Mouse (Mus musculus) embryonic facial prominence, embryonic 11.5 days (tissue): ENCODE measurements at regions not wholly inside any gene's neighbourhood (a gene's known extent, or its start where the extent isn't known, plus 50 kb on each side); places are given as distances from the start of the nearest gene placed in this dataset.
"Not testable (repeated sequence)": the region's sequence is repeated elsewhere in the genome, so short reads cannot be mapped to it uniquely, and the experiment has no call there.

Source experiments
- ATAC-seq: fragments of 200-750 bp; cut with Nextera tagmentation; replicated peaks from 2 replicates; pipeline ENCODE4 v1.8.0; 2017; ENCODE audit warnings: low read depth; ENCODE audit not compliant: insufficient number of reproducible peaks, low FRiP score, low TSS enrichment
- DNase-seq: peaks from one replicate; pipeline ENCODE4 v3.0.0-alpha.2; 2015; ENCODE audit warnings: low spot score
- H3K27ac ChIP-seq: fragments of 300-500 bp; sonication (generic); replicated peaks from 2 replicates; pipeline ENCODE4 v1.5.1; 2014; ENCODE audit warnings: mild to moderate bottlenecking, low read depth, low read length, control low read depth
- H3K27me3 ChIP-seq: fragments of 300-500 bp; sonication (generic); 2 replicates; pipeline ENCODE4 v1.6.1; 2014; ENCODE audit warnings: mild to moderate bottlenecking, low read length, moderate library complexity, mixed read lengths; ENCODE audit not compliant: control insufficient read depth, insufficient read depth
- H3K36me3 ChIP-seq: fragments of 300-500 bp; sonication (generic); replicated peaks from 2 replicates; pipeline ENCODE4 v1.6.1; 2014; ENCODE audit warnings: low read depth, mild to moderate bottlenecking, low read length, moderate library complexity, mixed read lengths; ENCODE audit not compliant: control insufficient read depth, insufficient read depth
- H3K4me1 ChIP-seq: fragments of 300-500 bp; sonication (generic); 2 replicates; pipeline ENCODE4 v1.6.1; 2014; ENCODE audit warnings: low read length, mixed read lengths; ENCODE audit not compliant: control insufficient read depth, insufficient read depth
- H3K4me2 ChIP-seq: fragments of 300-500 bp; sonication (generic); 2 replicates; pipeline ENCODE4 v1.6.1; 2014; ENCODE audit warnings: low read depth, mild to moderate bottlenecking, control low read depth, low read length, moderate library complexity
- H3K4me3 ChIP-seq: fragments of 300-500 bp; sonication (generic); 2 replicates; pipeline ENCODE4 v1.5.1; 2014; ENCODE audit warnings: low read depth, low read length, control low read depth
- H3K9ac ChIP-seq: fragments of 300-500 bp; sonication (generic); replicated peaks from 2 replicates; pipeline ENCODE4 v1.6.1; 2014; ENCODE audit warnings: mild to moderate bottlenecking, control low read depth, low read length
- H3K9me3 ChIP-seq: fragments of 300-500 bp; sonication (generic); replicated peaks from 2 replicates; pipeline ENCODE4 v1.6.1; 2016; ENCODE audit warnings: mild to moderate bottlenecking, low read length, inconsistent platforms, mixed read lengths; ENCODE audit not compliant: control insufficient read depth
- WGBS: fragments of 180-500 bp; shearing (Covaris S2); extraction: QIAGEN DNeasy Blood & Tissue Kit; methylation state at CpG from one replicate; pipeline ENCODE4 v1.1.7; 2014; 5-methylcytosine and 5-hydroxymethylcytosine counted together

- Histone ChIP-seq H3K27ac (no peak overlapping the region), H3K4me3 (no peak overlapping the region), H3K9ac (no peak overlapping the region), H3K9me3 (no peaks in the 10 kb centered on the region), H3K4me1 (no peaks in the 10 kb centered on the region), H3K27me3 (no peaks in the 10 kb centered on the region), H3K36me3 (no peaks in the 10 kb centered on the region), H3K4me2 (no peak overlapping the region)
- ATAC-seq (no peak), DNase-seq (no peak)
- WGBS = 89% methylated on average over 6 of the region's 6 CpGs
Measured at GRCm38 (mm10) chr16:77743838-77744237, 141.9 kb upstream of the Gm11146 start.

DNA sequence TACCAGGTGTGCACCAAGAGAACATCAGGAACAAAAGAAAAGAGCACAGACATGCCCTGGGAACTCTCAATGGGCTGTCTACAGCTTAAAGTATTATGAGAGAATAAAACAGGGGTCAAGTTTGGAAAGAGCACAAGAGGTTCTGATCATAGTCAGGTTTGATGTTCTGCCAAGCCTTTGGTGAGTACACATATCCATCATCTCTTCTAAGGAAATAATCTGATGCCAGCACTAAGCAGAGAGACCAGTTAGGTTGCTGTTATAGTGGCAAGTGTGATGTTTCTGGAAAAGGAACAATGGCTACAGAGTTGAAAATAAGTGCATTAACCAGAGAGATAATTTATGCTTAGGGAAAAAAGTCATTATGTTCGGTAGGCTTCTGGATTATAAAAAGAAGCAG is 136.9 kb upstream of the Gm11146 start:
- ATAC-seq = no peak
- 82% methylated on average over 1 of the region's 1 CpGs for WGBS
- no peaks in the 10 kb centered on the region for H3K9me3 ChIP-seq
- no peak overlapping the region for H3K4me3 ChIP-seq
- no peak overlapping the region for H3K9ac ChIP-seq
- H3K27me3 ChIP-seq = no peaks in the 10 kb centered on the region
- H3K27ac ChIP-seq = no peak overlapping the region
- H3K36me3 ChIP-seq = no peaks in the 10 kb centered on the region
- no peaks in the 10 kb centered on the region for H3K4me1 ChIP-seq
- no peak overlapping the region for H3K4me2 ChIP-seq
- no peak for DNase-seq

- Histone ChIP-seq H3K9ac (no peak overlapping the region), H3K4me2 (no peak overlapping the region), H3K9me3 (no peaks in the 10 kb centered on the region), H3K4me3 (no peak overlapping the region), H3K27me3 (no peaks in the 10 kb centered on the region), H3K4me1 (no peaks in the 10 kb centered on the region), H3K36me3 (no peaks in the 10 kb centered on the region), H3K27ac (no peak overlapping the region)
- WGBS = 95% methylated on average over 2 of the region's 2 CpGs
- ATAC-seq (no peak), DNase-seq (no peak)
Measured at GRCm38 (mm10) chr16:77719377-77719776, 117.5 kb upstream of the Gm11146 start.

- H3K4me1 ChIP-seq, H3K27ac ChIP-seq, DNase-seq, H3K27me3 ChIP-seq, ATAC-seq, H3K9ac ChIP-seq, H3K4me3 ChIP-seq, H3K9me3 ChIP-seq, H3K36me3 ChIP-seq, H3K4me2 ChIP-seq: not testable (repeated sequence)
- 93% methylated on average over 3 of the region's 3 CpGs for WGBS
Measured at GRCm38 (mm10) chr16:77717766-77718165, 115.9 kb upstream of the Gm11146 start.

DNA sequence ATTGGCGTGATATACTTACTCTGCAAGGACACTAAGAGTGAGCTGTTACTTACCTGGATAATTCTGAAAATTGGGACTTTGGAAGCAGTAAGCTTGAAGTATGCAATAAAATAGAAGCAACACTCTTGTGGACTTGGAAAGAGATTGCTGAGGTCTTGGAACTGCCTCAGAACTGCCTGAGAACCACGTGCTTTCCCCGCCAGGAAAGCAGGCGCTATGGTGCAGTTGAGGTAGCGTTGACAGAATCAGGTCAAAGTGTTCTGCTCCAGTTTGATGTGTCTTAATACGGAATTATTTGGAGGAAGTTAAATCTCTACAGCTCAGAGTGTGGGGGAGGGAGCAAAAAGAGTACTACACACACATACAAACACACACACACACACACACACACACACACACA is 102.8 kb upstream of the Gm11146 start:
- ATAC-seq (no peak), DNase-seq (no peak)
- Histone ChIP-seq H3K27ac (no peak overlapping the region), H3K9me3 (no peaks in the 10 kb centered on the region), H3K4me2 (no peak overlapping the region), H3K27me3 (no peaks in the 10 kb centered on the region), H3K36me3 (no peaks in the 10 kb centered on the region), H3K9ac (no peak overlapping the region), H3K4me1 (no peaks in the 10 kb centered on the region), H3K4me3 (no peak overlapping the region)
- 85% methylated on average over 6 of the region's 6 CpGs for WGBS

DNA sequence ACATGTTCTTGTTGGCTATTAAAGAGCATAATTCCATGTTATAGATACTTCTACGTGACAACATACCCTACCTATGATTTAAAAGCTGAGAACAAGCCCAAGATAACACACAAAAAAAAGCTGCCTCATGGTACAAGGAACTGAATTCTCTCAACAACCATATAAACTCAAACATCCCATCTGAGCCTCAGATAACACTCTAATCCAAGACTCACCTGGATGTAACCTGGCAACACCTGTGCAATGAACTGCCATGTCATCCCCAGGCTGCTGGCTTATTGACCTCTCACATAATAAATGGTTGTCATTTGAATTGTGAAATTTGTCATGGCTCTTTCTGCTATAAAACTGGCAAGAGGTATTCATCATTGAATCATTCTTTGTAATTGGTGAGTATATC is 93.5 kb upstream of the Gm11146 start:
- Histone ChIP-seq H3K36me3 (no peaks in the 10 kb centered on the region), H3K9ac (no peak overlapping the region), H3K4me3 (no peak overlapping the region), H3K4me1 (no peaks in the 10 kb centered on the region), H3K4me2 (no peak overlapping the region), H3K9me3 (no peaks in the 10 kb centered on the region), H3K27ac (no peak overlapping the region), H3K27me3 (no peaks in the 10 kb centered on the region)
- DNase-seq (no peak), ATAC-seq (no peak)
- WGBS = 71% methylated on average over 1 of the region's 1 CpGs

DNA sequence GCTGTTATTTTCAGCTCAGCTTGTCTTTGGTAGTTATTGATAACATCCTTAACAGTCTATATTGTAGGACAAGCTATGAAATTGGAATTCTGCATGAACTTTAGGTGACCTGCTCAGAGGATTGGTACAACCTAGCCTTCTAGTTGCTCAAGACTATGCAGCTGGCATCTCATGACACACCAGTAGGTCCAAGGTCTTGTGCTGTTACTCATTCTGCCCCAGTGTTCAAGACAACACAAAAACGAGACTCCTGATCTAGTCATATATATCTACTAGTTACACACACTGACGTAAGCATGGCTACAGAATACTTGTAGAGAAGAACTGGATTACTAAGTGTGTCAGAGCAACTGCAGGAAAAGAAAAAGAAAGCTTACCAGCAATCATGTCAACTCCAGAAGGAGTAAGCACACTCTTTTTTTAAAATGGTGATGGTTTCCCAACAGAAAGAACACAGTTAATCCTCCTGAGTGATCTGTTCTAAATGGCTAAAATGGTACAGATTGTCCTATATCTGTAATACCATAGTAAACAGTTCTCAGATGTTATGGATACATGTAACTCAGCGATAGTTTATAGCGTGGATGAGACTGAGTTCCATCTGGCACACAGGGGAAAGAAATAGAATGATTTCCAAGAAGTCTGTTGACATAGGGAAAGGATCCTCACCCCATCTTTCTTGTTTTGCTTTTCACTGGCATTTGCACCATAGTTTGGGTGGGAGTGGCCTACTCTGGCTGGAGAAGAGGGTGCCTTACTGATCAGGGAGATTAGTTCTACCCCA is 85.4 kb upstream of the Gm11146 start:
- ATAC-seq (no peak), DNase-seq (no peak)
- H3K27me3 ChIP-seq = no peaks in the 10 kb centered on the region
- no peak overlapping the region for H3K9ac ChIP-seq
- H3K4me3 ChIP-seq = no peak overlapping the region
- no peak overlapping the region for H3K27ac ChIP-seq
- H3K4me2 ChIP-seq = no peak overlapping the region
- H3K4me1 ChIP-seq = no peaks in the 10 kb centered on the region
- no peaks in the 10 kb centered on the region for H3K9me3 ChIP-seq
- H3K36me3 ChIP-seq = no peaks in the 10 kb centered on the region
- WGBS = 88% methylated on average over 4 of the region's 4 CpGs

- 93% methylated on average over 5 of the region's 5 CpGs for WGBS
- DNase-seq (no peak), ATAC-seq (no peak)
- no peak overlapping the region for H3K4me2 ChIP-seq
- no peaks in the 10 kb centered on the region for H3K27me3 ChIP-seq
- no peak overlapping the region for H3K27ac ChIP-seq
- no peak overlapping the region for H3K9ac ChIP-seq
- no peaks in the 10 kb centered on the region for H3K36me3 ChIP-seq
- no peak overlapping the region for H3K4me3 ChIP-seq
- no peaks in the 10 kb centered on the region for H3K4me1 ChIP-seq
- no peaks in the 10 kb centered on the region for H3K9me3 ChIP-seq
Measured at GRCm38 (mm10) chr16:77685651-77686190, 83.8 kb upstream of the Gm11146 start.
